Mouse (Mus musculus): ENCODE results near the gene Olfr1380.
"Not testable (repeated sequence)": the region's sequence is repeated elsewhere in the genome, so short reads cannot be mapped to it uniquely, and the experiment has no call there.

DNA sequence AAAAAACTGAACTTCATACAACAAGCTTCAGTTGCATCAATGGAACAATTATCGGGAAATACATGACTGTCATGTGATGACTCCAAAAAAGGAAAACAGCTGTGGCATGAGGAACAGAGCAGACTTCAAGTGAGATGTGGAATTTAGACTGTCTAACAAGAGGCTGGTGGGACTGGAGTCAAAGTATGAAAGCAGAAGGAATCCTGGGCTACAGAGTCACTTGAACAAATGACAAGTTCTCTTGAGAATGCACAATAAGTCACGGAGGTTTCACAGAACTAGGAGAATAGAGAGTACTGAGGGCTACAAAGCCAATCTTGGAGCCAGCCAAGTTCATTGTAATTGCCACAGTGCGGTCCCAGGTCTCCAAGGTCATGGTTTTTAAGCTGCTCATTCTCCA is 13.5 kb upstream of the Olfr1380 start, which contains the start of gene Olfr1381:
- TF ChIP-seq POLR2A, CTCF (IDR thresholded peaks at IDR 0.05; ENCODE audit: extremely low read depth, insufficient read depth, low read length): not testable (repeated sequence)

All from cortical plate, adult 2 months (tissue).